Mouse (Mus musculus) liver, embryonic 14.5 days (tissue): ENCODE results near the gene Naa80. TPM values are rescaled to one million over a fixed set of nuclear protein-coding genes. Genes with fewer than 3 reads are reported as not detected.
A peak's percentile ranks its signal among the peaks of the same experiment; 100 is the strongest.

Experiments used
- ATAC-seq: fragments of 200-750 bp; cut with Nextera tagmentation; 2 replicates; pipeline ENCODE4 v1.8.0; 2017; ENCODE audit warnings: moderate number of reproducible peaks, mild to moderate bottlenecking, moderate library complexity; ENCODE audit not compliant: insufficient read depth
- DNase-seq, 3 experiments: peaks; one replicate each; pipeline ENCODE4 v3.0.0-alpha.2; 2012 to 2013; ENCODE audit warnings: low read depth in 3 of 3, low spot score in 3 of 3
- H3K27ac ChIP-seq: fragments of 300-500 bp; sonication (generic); 2 replicates; pipeline ENCODE4 v1.5.1; 2014; ENCODE audit warnings: moderate library complexity, mild to moderate bottlenecking, control low read depth, inconsistent platforms
- H3K27me3 ChIP-seq: fragments of 300-500 bp; sonication (generic); 2 replicates; pipeline ENCODE4 v1.6.1; 2014; ENCODE audit warnings: mild to moderate bottlenecking, low read length, moderate library complexity; ENCODE audit not compliant: control insufficient read depth, insufficient read depth
- H3K36me3 ChIP-seq: fragments of 300-500 bp; sonication (generic); replicated peaks from 2 replicates; pipeline ENCODE4 v1.6.1; 2014; ENCODE audit warnings: low read depth; ENCODE audit not compliant: control insufficient read depth, insufficient read depth
- H3K4me1 ChIP-seq, 2 experiments: fragments of 200-500 bp in 1 of 2; fragments of 300-500 bp in 1 of 2; sonication (generic) in 1 of 2; replicated peaks; 2 replicates each; pipeline ENCODE4 v1.6.1; 2012 to 2014; ENCODE audit warnings: antibody characterized with exemption in 1 of 2, inconsistent platforms in 1 of 2, low read length in 1 of 2; ENCODE audit not compliant: control insufficient read depth in 2 of 2, insufficient read depth in 2 of 2
- H3K4me2 ChIP-seq: fragments of 300-500 bp; sonication (generic); 2 replicates; pipeline ENCODE4 v1.6.1; 2014; ENCODE audit warnings: low read depth, mild to moderate bottlenecking, control low read depth, moderate library complexity
- H3K4me3 ChIP-seq, 2 experiments: fragments of 200-500 bp in 1 of 2; fragments of 300-500 bp in 1 of 2; sonication (generic) in 1 of 2; 2 replicates each; pipeline ENCODE4 v1.5.1; 2012 to 2014; ENCODE audit warnings: low read depth in 2 of 2, low read length in 2 of 2, mild to moderate bottlenecking in 2 of 2, control low read depth in 1 of 2, inconsistent platforms in 1 of 2, moderate library complexity in 1 of 2; ENCODE audit not compliant: insufficient read depth in 1 of 2
- H3K9ac ChIP-seq: fragments of 300-500 bp; sonication (generic); replicated peaks from 2 replicates; pipeline ENCODE4 v1.6.1; 2014; ENCODE audit warnings: mild to moderate bottlenecking, control low read depth, moderate library complexity
- H3K9me3 ChIP-seq: fragments of 300-500 bp; sonication (generic); 2 replicates; pipeline ENCODE4 v1.6.1; 2016; ENCODE audit warnings: low read length, mixed read lengths; ENCODE audit not compliant: control insufficient read depth
- CTCF ChIP-seq: IDR thresholded peaks from 2 replicates; pipeline ENCODE4 v1.5.1; 2016; ENCODE audit warnings: antibody characterized with exemption, low read depth, control low read depth
- EP300 ChIP-seq: IDR thresholded peaks from 2 replicates; pipeline ENCODE4 v1.6.1; 2016; ENCODE audit warnings: antibody characterized with exemption, low read depth
- WGBS: fragments of 180-500 bp; shearing (Covaris S2); extraction: QIAGEN DNeasy Blood & Tissue Kit; methylation state at CpG from one replicate; pipeline ENCODE4 v1.1.7; 2014; ENCODE audit not compliant: insufficient replicate concordance; 5-methylcytosine and 5-hydroxymethylcytosine counted together
- polyA plus RNA-seq, 2 experiments: library from polyadenylated mRNA; depleted of rRNA in 1 of 2; stranded (reverse) in 1 of 2; unstranded in 1 of 2; fragments of >200 nt; fragmentation: Nextera tagmentation in 1 of 2; extraction: Ambion mirVana in 1 of 2; gene quantifications; 2 replicates each; pipeline versions ENCODE4 v1.2.1 to v1.2.3; 2012 to 2014

The Naa80 gene
- polyA plus RNA-seq, 2 experiments: 8.9 to 11.4 TPM

GRCm38 (mm10) chr9:107542721-107543120 is 36.0 kb upstream of the Naa80 start:
- Histone ChIP-seq H3K27ac (no peak overlapping the region), H3K4me1 (peaks cover 12 to 15% of the 10 kb centered on the region in 2 experiments), H3K9me3 (no peaks in the 10 kb centered on the region)

DNA sequence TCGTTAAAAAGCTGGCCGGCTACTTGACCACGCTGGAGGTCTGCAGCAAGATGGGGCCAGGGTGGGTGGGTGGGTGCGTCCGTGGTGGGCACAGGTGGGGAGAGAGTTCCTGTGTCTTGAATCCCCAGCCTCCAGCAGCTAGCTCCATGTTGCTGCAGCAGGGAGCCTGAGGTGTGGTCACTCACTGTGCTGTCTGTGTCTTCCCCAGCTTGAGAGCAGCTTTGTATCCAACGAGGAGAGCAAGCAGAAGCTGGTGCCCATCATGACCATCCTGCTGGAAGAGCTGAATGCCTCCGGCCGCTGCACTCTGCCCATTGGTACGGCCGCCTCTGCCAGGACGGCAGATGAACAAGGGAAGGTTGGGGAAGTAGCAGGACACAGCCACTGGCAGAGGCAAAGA is 35.4 kb upstream of the Naa80 start:
- WGBS: 81% methylated on average over 11 of the region's 11 CpGs
- H3K4me2 ChIP-seq: no peak overlapping the region
- TF ChIP-seq EP300 (no peak), CTCF (no peak)
- H3K4me1 ChIP-seq: peaks cover 12 to 15% of the 10 kb centered on the region in 2 experiments
- ATAC-seq: no peak
- no peak overlapping the region for H3K9ac ChIP-seq
- H3K9me3 ChIP-seq: no peaks in the 10 kb centered on the region
- peaks cover 17% of the 10 kb centered on the region for H3K36me3 ChIP-seq
- no peak overlapping the region for H3K27ac ChIP-seq
- DNase-seq: no peak
- no peaks in the 10 kb centered on the region for H3K27me3 ChIP-seq
- no peak overlapping the region for H3K4me3 ChIP-seq

More at GRCm38 (mm10) chr9:107542721-107543120, 36.0 kb upstream of the Naa80 start:
- WGBS: 46% methylated on average over 8 of the region's 8 CpGs
- Histone ChIP-seq H3K4me2 (peak overlapping the region; percentile 98), H3K4me3 (peak overlapping the region; percentile 67 to 96), H3K9ac (peak overlapping the region; percentile 83), H3K27me3 (no peaks in the 10 kb centered on the region), H3K36me3 (peaks cover 23% of the 10 kb centered on the region)
- no peak for ATAC-seq
- no peak for DNase-seq
- TF ChIP-seq EP300 (no peak), CTCF (no peak)

GRCm38 (mm10) chr9:107544196-107544700 is 34.4 kb upstream of the Naa80 start:
- Histone ChIP-seq H3K27me3 (no peaks in the 10 kb centered on the region), H3K27ac (no peak overlapping the region), H3K4me2 (no peak overlapping the region), H3K9me3 (no peaks in the 10 kb centered on the region), H3K4me3 (no peak overlapping the region), H3K9ac (no peak overlapping the region), H3K4me1 (peaks cover 12 to 15% of the 10 kb centered on the region in 2 experiments), H3K36me3 (peaks cover 8% of the 10 kb centered on the region)
- DNase-seq (no peak), ATAC-seq (no peak)
- no peak for TF ChIP-seq CTCF
- no peak for TF ChIP-seq EP300
- whole genome bisulfite sequencing: 87% methylated on average over 17 of the region's 17 CpGs

- 83% methylated on average over 12 of the region's 12 CpGs for WGBS
- ATAC-seq: no peak
These were observed 34.0 kb upstream of the Naa80 start for GRCm38 (mm10) chr9:107544729-107545128.

DNA sequence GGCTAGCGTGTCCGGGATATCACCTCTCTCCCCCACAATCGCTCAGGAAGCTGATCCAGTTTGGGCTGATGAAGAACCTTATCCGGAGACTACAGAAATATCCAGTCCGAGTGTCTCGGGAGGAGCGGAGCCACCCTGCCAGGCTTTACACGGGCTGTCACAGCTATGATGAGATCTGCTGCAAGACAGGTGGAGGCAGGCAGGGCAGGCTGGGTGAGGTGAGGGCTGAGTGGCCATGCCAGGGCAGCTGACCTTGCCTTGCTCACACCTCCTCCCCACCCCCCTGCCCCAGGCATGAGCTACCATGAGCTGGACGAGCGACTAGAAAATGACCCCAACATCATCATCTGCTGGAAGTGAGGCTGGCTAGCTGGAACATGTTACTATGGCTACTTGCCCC is 33.5 kb upstream of the Naa80 start:
- DNase-seq (no peak), ATAC-seq (no peak)
- 76% methylated on average over 10 of the region's 10 CpGs for WGBS
- Histone ChIP-seq H3K27me3 (no peaks in the 10 kb centered on the region), H3K9ac (no peak overlapping the region), H3K4me1 (peaks cover 12 to 15% of the 10 kb centered on the region in 2 experiments), H3K4me2 (no peak overlapping the region), H3K9me3 (no peaks in the 10 kb centered on the region), H3K4me3 (no peak overlapping the region), H3K27ac (no peak overlapping the region), H3K36me3 (no peaks in the 10 kb centered on the region)
- TF ChIP-seq EP300 (no peak), CTCF (no peak)

More at GRCm38 (mm10) chr9:107544729-107545128, 34.0 kb upstream of the Naa80 start:
- no peak for TF ChIP-seq EP300
- TF ChIP-seq CTCF: no peak
- Histone ChIP-seq H3K9ac (no peak overlapping the region), H3K4me2 (no peak overlapping the region), H3K27ac (no peak overlapping the region), H3K9me3 (no peaks in the 10 kb centered on the region), H3K27me3 (no peaks in the 10 kb centered on the region), H3K36me3 (peaks cover 3% of the 10 kb centered on the region), H3K4me1 (peaks cover 12 to 15% of the 10 kb centered on the region in 2 experiments), H3K4me3 (no peak overlapping the region)
- no peak for DNase-seq
